Mouse (Mus musculus): Measurements from ENCODE around the gene Fmo2. TPM values are rescaled to one million over a fixed set of nuclear protein-coding genes. Genes with fewer than 3 reads are reported as not detected.

Gene Fmo2
- total and polyA plus RNA-seq, 3 experiments = not detected

DNA sequence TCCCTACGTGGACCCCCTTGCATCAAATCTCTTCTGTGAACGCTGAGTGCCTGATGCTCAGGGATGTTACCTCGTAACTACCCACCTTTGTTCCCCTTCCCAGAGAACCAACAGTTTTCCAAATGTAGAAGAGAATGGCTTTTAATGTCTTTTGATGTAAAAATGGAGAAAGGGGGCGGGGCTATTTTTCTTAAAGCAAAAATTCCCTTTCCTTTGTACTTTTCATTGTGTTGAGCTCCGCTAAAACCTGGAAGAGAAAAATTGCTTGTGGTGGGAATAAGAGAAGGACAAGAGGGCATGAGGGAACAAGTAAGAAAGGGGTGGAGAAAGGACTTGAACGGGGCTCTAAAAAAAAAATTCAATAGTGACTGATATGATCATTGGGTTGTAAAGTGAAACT, 38.9 kb upstream of the Fmo2 start, which contains the start of gene Fmo6:
TSS of gene Fmo6 (minus strand) at position 101 of the 400 bp plus-strand sequence.
- Histone ChIP-seq H3K27me3 (ENCODE audit: control insufficient read depth in 1 of 2, insufficient read depth in 2 of 2, low read length in 2 of 2) (no peaks in the 10 kb centered on the region), H3K27ac (ENCODE audit: control insufficient read depth, low read depth, low read length) (no peak within 1 kb of the TSS), H3K9me3 (replicated peaks; ENCODE audit: insufficient read depth, low read length) (no peaks in the 10 kb centered on the region), H3K79me2 (ENCODE audit: control insufficient read depth, insufficient read depth, low read length, poor library complexity) (no peaks in the 10 kb centered on the region), H3K9ac (ENCODE audit: control insufficient read depth, low read depth, low read length, poor library complexity, severe bottlenecking) (no peak within 1 kb of the TSS), H3K4me3 (ENCODE audit: control insufficient read depth in 1 of 2, insufficient read depth in 1 of 2, low read depth in 2 of 2, low read length in 2 of 2) (no peak within 1 kb of the TSS), H3K4me1 (ENCODE audit: control insufficient read depth in 1 of 2, insufficient read depth in 2 of 2, low read length in 2 of 2) (no peaks in the 10 kb centered on the region), H3K36me3 (ENCODE audit: control insufficient read depth in 1 of 2, insufficient read depth in 2 of 2, low read length in 2 of 2) (no peaks in the 10 kb centered on the region)
- no peak for TF ChIP-seq UBTF (IDR thresholded peaks at IDR 0.05; ENCODE audit: borderline replicate concordance, insufficient read depth, low read depth, low read length)
- no peak for TF ChIP-seq USF1 (IDR thresholded peaks at IDR 0.05; ENCODE audit: low read depth, low read length)
- no peak for TF ChIP-seq POLR2AphosphoS2 (IDR thresholded peaks at IDR 0.05; ENCODE audit: low read length)
- no peak for TF ChIP-seq ELF1 (IDR thresholded peaks at IDR 0.05; ENCODE audit: low read depth, low read length)
- TF ChIP-seq MYC (IDR thresholded peaks at IDR 0.05; ENCODE audit: low read depth, low read length) = no peak
- TF ChIP-seq HCFC1 (IDR thresholded peaks at IDR 0.05; ENCODE audit: low read depth, low read length) = no peak
- DNase-seq (ENCODE audit: low read depth, low spot score) = no peak

DNA sequence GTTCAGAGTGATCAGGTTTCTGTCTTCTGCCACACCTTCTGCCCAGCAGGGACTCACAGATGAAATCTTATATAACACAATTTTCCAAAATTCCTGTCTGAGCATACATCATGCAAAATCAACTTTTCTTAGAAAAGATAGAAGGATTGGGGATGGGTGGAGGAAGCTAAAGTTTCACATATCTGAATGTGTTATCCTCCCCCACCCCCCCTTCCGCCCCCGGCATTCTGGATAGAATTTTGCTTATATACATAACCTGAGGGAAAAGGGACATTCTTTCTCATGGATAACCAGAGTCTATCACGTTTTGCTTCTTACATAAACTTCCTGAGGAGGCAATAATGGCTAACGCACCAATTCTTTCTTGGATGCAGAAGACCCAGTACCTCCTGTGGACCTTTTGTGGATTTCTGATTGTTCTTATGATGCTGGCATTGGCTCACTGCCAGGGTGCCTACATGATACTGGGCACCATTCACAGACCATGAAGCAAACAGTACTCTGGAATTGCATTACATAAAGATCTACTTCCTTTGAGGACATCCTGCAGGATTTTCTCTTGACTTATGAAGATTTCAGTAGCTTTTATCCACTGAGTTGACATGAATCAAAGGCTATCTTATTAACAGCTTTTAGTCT, 36.0 kb upstream of the Fmo2 start:
- Histone ChIP-seq H3K27me3 (ENCODE audit: control insufficient read depth in 1 of 2, insufficient read depth in 2 of 2, low read length in 2 of 2) (no peaks in the 10 kb centered on the region), H3K9ac (ENCODE audit: control insufficient read depth, low read depth, low read length, poor library complexity, severe bottlenecking) (no peak overlapping the region), H3K79me2 (ENCODE audit: control insufficient read depth, insufficient read depth, low read length, poor library complexity) (no peaks in the 10 kb centered on the region), H3K9me3 (replicated peaks; ENCODE audit: insufficient read depth, low read length) (no peaks in the 10 kb centered on the region), H3K27ac (ENCODE audit: control insufficient read depth, low read depth, low read length) (no peak overlapping the region), H3K4me3 (ENCODE audit: control insufficient read depth in 1 of 2, insufficient read depth in 1 of 2, low read depth in 2 of 2, low read length in 2 of 2) (no peak overlapping the region), H3K36me3 (ENCODE audit: control insufficient read depth in 1 of 2, insufficient read depth in 2 of 2, low read length in 2 of 2) (no peaks in the 10 kb centered on the region), H3K4me1 (ENCODE audit: control insufficient read depth in 1 of 2, insufficient read depth in 2 of 2, low read length in 2 of 2) (no peaks in the 10 kb centered on the region)
- no peak for TF ChIP-seq HCFC1 (IDR thresholded peaks at IDR 0.05; ENCODE audit: low read depth, low read length)
- no peak for TF ChIP-seq MAX (IDR thresholded peaks at IDR 0.05; ENCODE audit: low read length)
- TF ChIP-seq POLR2AphosphoS5 (IDR thresholded peaks at IDR 0.05; ENCODE audit: borderline replicate concordance, low read depth, low read length) = no peak
- TF ChIP-seq SIN3A (IDR thresholded peaks at IDR 0.05; ENCODE audit: low read length) = no peak
- TF ChIP-seq KAT2A (conservative IDR thresholded peaks at IDR 0.05; ENCODE audit: low read depth, low read length) = no peak
- no peak for TF ChIP-seq TBP (IDR thresholded peaks at IDR 0.05; ENCODE audit: low read depth, low read length)
- no peak for TF ChIP-seq UBTF (IDR thresholded peaks at IDR 0.05; ENCODE audit: borderline replicate concordance, insufficient read depth, low read depth, low read length)
- no peak for TF ChIP-seq CHD2 (IDR thresholded peaks at IDR 0.05; ENCODE audit: low read length)
- TF ChIP-seq MAZ (IDR thresholded peaks at IDR 0.05; ENCODE audit: low read depth, low read length) = no peak
- no peak for TF ChIP-seq CTCF (IDR thresholded peaks at IDR 0.05 in 2 of 3, conservative IDR thresholded peaks at IDR 0.05 in 1 of 3; ENCODE audit: control insufficient read depth in 1 of 3, insufficient read depth in 1 of 3, low read depth in 2 of 3, low read length in 3 of 3, poor library complexity in 1 of 3, severe bottlenecking in 1 of 3)
- TF ChIP-seq POLR2A (IDR thresholded peaks at IDR 0.05; ENCODE audit: control insufficient read depth in 1 of 2, insufficient read depth in 1 of 2, low read depth in 1 of 2, low read length in 2 of 2, poor library complexity in 1 of 2) = no peak
- no peak for TF ChIP-seq BHLHE40 (IDR thresholded peaks at IDR 0.05; ENCODE audit: borderline replicate concordance, low read depth, low read length)
- no peak for TF ChIP-seq GATA1 (IDR thresholded peaks at IDR 0.05; ENCODE audit: low read depth, low read length)
- no peak for TF ChIP-seq TAL1 (IDR thresholded peaks at IDR 0.05; ENCODE audit: low read length)
- TF ChIP-seq ZKSCAN1 (IDR thresholded peaks at IDR 0.05; ENCODE audit: low read depth, low read length) = no peak
- no peak for TF ChIP-seq RCOR1 (IDR thresholded peaks at IDR 0.05; ENCODE audit: low read depth, low read length)
- TF ChIP-seq MYC (IDR thresholded peaks at IDR 0.05; ENCODE audit: low read depth, low read length) = no peak
- DNase-seq (ENCODE audit: low read depth, low spot score) = no peak

Data from MEL (cell line).